Comparison of ENCODE assay signal across 24 mouse cellular contexts in the genomic region with DNA sequence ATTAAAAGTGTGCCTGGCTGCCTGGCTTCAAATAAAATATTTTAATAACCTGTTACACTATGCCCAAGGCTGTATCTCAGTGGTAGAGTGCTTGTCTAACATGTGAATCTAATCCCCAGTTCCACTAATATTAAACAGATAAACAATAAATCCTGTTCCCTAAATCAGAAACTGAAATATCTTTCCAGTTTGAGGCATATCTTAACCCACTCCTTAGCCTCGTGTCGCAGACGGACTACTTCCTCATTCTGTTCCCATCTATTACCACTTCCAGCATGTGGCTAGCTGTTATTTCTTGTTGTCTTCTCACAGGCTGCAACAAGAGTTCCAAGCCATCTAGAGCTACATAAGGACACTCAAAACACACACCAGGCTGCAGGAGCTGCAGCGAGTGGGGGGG. TPM values are rescaled to one million over a fixed set of nuclear protein-coding genes. Genes with fewer than 3 reads are reported as not detected.
DNase-seq lines count a peak whose midpoint lies in the region; ATAC-seq lines count a peak whose summit lies in the region.
"Had no signal": no experiment of that assay in that cellular context is flagged by ENCODE, and none has a peak within 500 bp of the region (broad histone marks: within the 10 kb centered on the region; RNA-seq: fewer than 3 reads in every experiment).

No protein-coding gene starts in this region.

- no peak overlapping the region for H3K4me3 ChIP-seq in intestine, embryonic 14.5 days (ENCODE audit: low read depth, low read length)
- H3K4me3 ChIP-seq in intestine, embryonic 15.5 days (replicated peaks), result no peak overlapping the region
- H3K4me3 ChIP-seq in midbrain, embryonic 16.5 days (ENCODE audit: low read depth, low read length), result no peak overlapping the region
- H3K4me3 ChIP-seq in midbrain, embryonic 13.5 days (replicated peaks), result no peak overlapping the region
- H3K4me3 ChIP-seq: embryonic facial prominence, embryonic 15.5 days; hindbrain, embryonic 15.5 days; liver, embryonic 12.5 days; midbrain, embryonic 15.5 days had no signal

- H3K9me3 ChIP-seq in intestine, embryonic 14.5 days (ENCODE audit: control insufficient read depth, low read length), result no peaks in the 10 kb centered on the region
- no peaks in the 10 kb centered on the region for H3K9me3 ChIP-seq in intestine, embryonic 15.5 days
- no peaks in the 10 kb centered on the region for H3K9me3 ChIP-seq in midbrain, embryonic 16.5 days (replicated peaks; ENCODE audit: control insufficient read depth, low read length, poor library complexity, severe bottlenecking)
- no peaks in the 10 kb centered on the region for H3K9me3 ChIP-seq in midbrain, embryonic 13.5 days
- H3K9me3 ChIP-seq: embryonic facial prominence, embryonic 15.5 days; hindbrain, embryonic 15.5 days; liver, embryonic 12.5 days; midbrain, embryonic 15.5 days had no signal

- ATAC-seq in intestine, embryonic 14.5 days (replicated peaks; ENCODE audit: low FRiP score, low TSS enrichment, low read depth), result no peak
- no peak for ATAC-seq in intestine, embryonic 15.5 days
- ATAC-seq in common myeloid progenitor, adult 5-6 weeks (replicated peaks; ENCODE audit: low read depth, poor library complexity, severe bottlenecking), result peak; percentile 71
- ATAC-seq in megakaryocyte progenitor cell, adult 5-6 weeks (replicated peaks; ENCODE audit: poor library complexity), result peak; percentile 59
- no peak for ATAC-seq in midbrain, embryonic 16.5 days
- no peak for ATAC-seq in midbrain, embryonic 13.5 days
- ATAC-seq: forebrain, embryonic 16.5 days; intestine, embryonic 16.5 days; liver, embryonic 12.5 days had no signal

- peak; percentile 28 for DNase-seq in intestine, embryonic 14.5 days (ENCODE audit: low spot score)
- peak; percentile 79 for DNase-seq in A20 (ENCODE audit: low read depth, low spot score)
- no peak for DNase-seq in thymus, postnatal 4 days
- DNase-seq: adrenal gland, postnatal 14 days; cerebellum, adult 8-10 months; gastrocnemius, postnatal 14 days; heart, postnatal 36 days; kidney, adult 9 months; kidney, postnatal 14 days; lung, embryonic 14.5 days; right cerebral cortex, adult 18-20 months; right cerebral cortex, postnatal 4 days; thymus, adult 2 months had no signal

- H3K4me1 ChIP-seq in intestine, embryonic 14.5 days (replicated peaks; ENCODE audit: control insufficient read depth, insufficient read depth, low read length), result no peaks in the 10 kb centered on the region
- H3K4me1 ChIP-seq in intestine, embryonic 15.5 days (replicated peaks), result no peaks in the 10 kb centered on the region
- H3K4me1 ChIP-seq in midbrain, embryonic 16.5 days (ENCODE audit: control insufficient read depth, insufficient read depth, low read length), result peaks cover 12% of the 10 kb centered on the region
- peaks cover 13% of the 10 kb centered on the region for H3K4me1 ChIP-seq in midbrain, embryonic 13.5 days (replicated peaks)

- H3K27ac ChIP-seq in intestine, embryonic 14.5 days (ENCODE audit: low read depth), result no peak overlapping the region
- H3K27ac ChIP-seq in intestine, embryonic 15.5 days, result no peak overlapping the region
- H3K27ac ChIP-seq in midbrain, embryonic 16.5 days (ENCODE audit: low read length), result no peak overlapping the region
- no peak overlapping the region for H3K27ac ChIP-seq in midbrain, embryonic 13.5 days
- H3K27ac ChIP-seq: embryonic facial prominence, embryonic 15.5 days; hindbrain, embryonic 15.5 days; liver, embryonic 12.5 days; midbrain, embryonic 15.5 days had no signal

- no peaks in the 10 kb centered on the region for H3K27me3 ChIP-seq in intestine, embryonic 14.5 days (replicated peaks; ENCODE audit: control insufficient read depth, insufficient read depth, low read length)
- H3K27me3 ChIP-seq in intestine, embryonic 15.5 days (replicated peaks), result no peaks in the 10 kb centered on the region
- no peaks in the 10 kb centered on the region for H3K27me3 ChIP-seq in midbrain, embryonic 16.5 days (ENCODE audit: control insufficient read depth, insufficient read depth, low read depth, low read length)
- no peaks in the 10 kb centered on the region for H3K27me3 ChIP-seq in midbrain, embryonic 13.5 days
- H3K27me3 ChIP-seq: embryonic facial prominence, embryonic 15.5 days; hindbrain, embryonic 15.5 days; liver, embryonic 12.5 days; midbrain, embryonic 15.5 days had no signal

- H3K4me2 ChIP-seq in intestine, embryonic 14.5 days (ENCODE audit: low read length), result no peak overlapping the region
- H3K4me2 ChIP-seq in intestine, embryonic 15.5 days (replicated peaks), result no peak overlapping the region
- H3K4me2 ChIP-seq in midbrain, embryonic 16.5 days (ENCODE audit: low read length), result no peak overlapping the region
- no peak overlapping the region for H3K4me2 ChIP-seq in midbrain, embryonic 13.5 days (replicated peaks)
- H3K4me2 ChIP-seq: embryonic facial prominence, embryonic 15.5 days; hindbrain, embryonic 15.5 days; liver, embryonic 12.5 days; lung, embryonic 14.5 days; midbrain, embryonic 15.5 days had no signal

- H3K36me3 ChIP-seq in intestine, embryonic 14.5 days (ENCODE audit: control insufficient read depth, insufficient read depth, low read length), result no peaks in the 10 kb centered on the region
- H3K36me3 ChIP-seq in intestine, embryonic 15.5 days, result no peaks in the 10 kb centered on the region
- no peaks in the 10 kb centered on the region for H3K36me3 ChIP-seq in midbrain, embryonic 16.5 days (ENCODE audit: control insufficient read depth, insufficient read depth, low read length)
- H3K36me3 ChIP-seq in midbrain, embryonic 13.5 days, result no peaks in the 10 kb centered on the region
- H3K36me3 ChIP-seq: embryonic facial prominence, embryonic 15.5 days; hindbrain, embryonic 15.5 days; liver, embryonic 12.5 days; midbrain, embryonic 15.5 days had no signal

- H3K9ac ChIP-seq in intestine, embryonic 14.5 days (ENCODE audit: low read length), result no peak overlapping the region
- H3K9ac ChIP-seq in intestine, embryonic 15.5 days, result no peak overlapping the region
- no peak overlapping the region for H3K9ac ChIP-seq in midbrain, embryonic 16.5 days (ENCODE audit: low read depth, low read length)
- no peak overlapping the region for H3K9ac ChIP-seq in midbrain, embryonic 13.5 days (replicated peaks)
- H3K9ac ChIP-seq: embryonic facial prominence, embryonic 15.5 days; hindbrain, embryonic 15.5 days; liver, embryonic 12.5 days; lung, embryonic 14.5 days; midbrain, embryonic 15.5 days had no signal

- WGBS in intestine, embryonic 14.5 days, result 71% methylated on average over 4 of the region's 4 CpGs
- WGBS in intestine, embryonic 15.5 days, result 70% methylated on average over 4 of the region's 4 CpGs
- 85% methylated on average over 3 of the region's 4 CpGs for WGBS in midbrain, embryonic 16.5 days
- WGBS in midbrain, embryonic 13.5 days, result 71% methylated on average over 4 of the region's 4 CpGs

RNA-seq across cellular contexts. Expression of a gene that starts 18.4 kb away (rescaled TPM):
- 84.8 and 85.3 TPM in 2 replicates for polyA plus RNA-seq in intestine, embryonic 14.5 days (2014; fragmentation: Nextera tagmentation; extraction: Ambion mirVana)
- polyA plus RNA-seq in intestine, embryonic 15.5 days (2015; fragmentation: Nextera tagmentation; extraction: Ambion mirVana), result 87.6 and 88.9 TPM in 2 replicates
- 76.5 and 149 TPM in 2 replicates for total RNA-seq in common myeloid progenitor, adult 5-6 weeks (2017)
- total RNA-seq in megakaryocyte progenitor cell, adult 5-6 weeks (2015), result 179 and 188 TPM in 2 replicates
- 95.9 and 97.2 TPM in 2 replicates for total RNA-seq in megakaryocyte progenitor cell, adult 5-6 weeks (2017)
- 20.0 and 22.1 TPM in 2 replicates for polyA plus RNA-seq in midbrain, embryonic 16.5 days (2015; fragmentation: Nextera tagmentation; extraction: Ambion mirVana)
- 46.6 and 47.1 TPM in 2 replicates for polyA plus RNA-seq in midbrain, embryonic 13.5 days (2015; fragmentation: Nextera tagmentation; extraction: Ambion mirVana)

Comparison
In these comparisons a context has a peak if more than half of its experiments do, and no peak if none do; other contexts are left out.
1. ATAC-seq: peak in common myeloid progenitor, adult 5-6 weeks (single experiment) and megakaryocyte progenitor cell, adult 5-6 weeks (single experiment); none in intestine, embryonic 14.5 days (single experiment), intestine, embryonic 15.5 days (single experiment), midbrain, embryonic 16.5 days (single experiment) and midbrain, embryonic 13.5 days (single experiment).